Mouse (Mus musculus) WW6 (cell line): Measurements from ENCODE around the gene AI467606.

Experiments used
- DNase-seq: peaks from one replicate; pipeline ENCODE4 v3.0.0-alpha.2; 2013; ENCODE audit warnings: low read depth, low spot score

Gene AI467606

GRCm38 (mm10) chr7:127093914-127094313 is 2.8 kb downstream of the AI467606 start:
- no peak for DNase-seq

- no peak for DNase-seq
Observed at GRCm38 (mm10) chr7:127096456-127096855, 5.3 kb downstream of the AI467606 start.

- DNase-seq = no peak
Observed at GRCm38 (mm10) chr7:127098521-127098920, 7.4 kb downstream of the AI467606 start.

- DNase-seq = no peak
Observed at GRCm38 (mm10) chr7:127098950-127099349, 7.8 kb downstream of the AI467606 start.

GRCm38 (mm10) chr7:127099528-127099927 is 8.4 kb downstream of the AI467606 start:
- DNase-seq = no peak

- no peak for DNase-seq
Observed at GRCm38 (mm10) chr7:127101451-127102016, 10.4 kb downstream of the AI467606 start.

GRCm38 (mm10) chr7:127102148-127102547 is 11.0 kb downstream of the AI467606 start:
- no peak for DNase-seq

- DNase-seq = no peak
Observed at GRCm38 (mm10) chr7:127103960-127104359, 12.8 kb downstream of the AI467606 start.

GRCm38 (mm10) chr7:127104560-127105332 is 13.6 kb downstream of the AI467606 start:
- peak; percentile 86 for DNase-seq

- DNase-seq = no peak
Observed at GRCm38 (mm10) chr7:127105551-127105950, 14.4 kb downstream of the AI467606 start.

- DNase-seq = no peak
Observed at GRCm38 (mm10) chr7:127110239-127111007, 19.3 kb downstream of the AI467606 start.

GRCm38 (mm10) chr7:127111461-127111860 is 20.3 kb downstream of the AI467606 start:
- peak; percentile 70 for DNase-seq

- DNase-seq = no peak
Observed at GRCm38 (mm10) chr7:127112251-127112841, 21.2 kb downstream of the AI467606 start.

GRCm38 (mm10) chr7:127112921-127113597 is 21.9 kb downstream of the AI467606 start:
- no peak for DNase-seq

GRCm38 (mm10) chr7:127113614-127114259 is 22.6 kb downstream of the AI467606 start:
- no peak for DNase-seq

- no peak for DNase-seq
Observed at GRCm38 (mm10) chr7:127114920-127115319, 23.8 kb downstream of the AI467606 start.

- DNase-seq = no peak
Observed at GRCm38 (mm10) chr7:127116331-127116935, 25.3 kb downstream of the AI467606 start.

GRCm38 (mm10) chr7:127117948-127118347 is 26.8 kb downstream of the AI467606 start:
- no peak for DNase-seq

GRCm38 (mm10) chr7:127118671-127119445 is 27.7 kb downstream of the AI467606 start:
- DNase-seq = no peak
